Mouse (Mus musculus) liver, postnatal 0 days (tissue): Measurements from ENCODE around the gene Lgals9.
"Not testable (repeated sequence)": the region's sequence is repeated elsewhere in the genome, so short reads cannot be mapped to it uniquely, and the experiment has no call there.

Experiments
- CTCF ChIP-seq: sonication (generic); IDR thresholded peaks from 2 replicates; pipeline ENCODE4 v1.5.1; 2016; ENCODE audit warnings: antibody characterized with exemption, low read depth
- EP300 ChIP-seq: IDR thresholded peaks from 2 replicates; pipeline ENCODE4 v1.6.1; 2016; ENCODE audit warnings: antibody characterized with exemption, low read depth, mild to moderate bottlenecking

- TF ChIP-seq EP300, CTCF: not testable (repeated sequence)
These were observed 4.5 kb upstream of the Lgals9 start for GRCm38 (mm10) chr11:78989206-78989605.
